Mouse (Mus musculus) ES-Bruce4 (cell line): ENCODE results near the gene Hist2h3c1.

Experiments used
- CTCF ChIP-seq: IDR thresholded peaks from one replicate; pipeline ENCODE4 v1.8.1; 2011; ENCODE audit warnings: low read depth, low read length
- EP300 ChIP-seq: IDR thresholded peaks from 2 replicates; pipeline ENCODE4 v1.6.1; 2011; ENCODE audit warnings: low read depth, low read length; ENCODE audit not compliant: insufficient read depth
- POLR2A ChIP-seq: IDR thresholded peaks from one replicate; pipeline ENCODE4 v1.8.1; 2011; ENCODE audit warnings: low read length; ENCODE audit not compliant: insufficient read depth

DNA sequence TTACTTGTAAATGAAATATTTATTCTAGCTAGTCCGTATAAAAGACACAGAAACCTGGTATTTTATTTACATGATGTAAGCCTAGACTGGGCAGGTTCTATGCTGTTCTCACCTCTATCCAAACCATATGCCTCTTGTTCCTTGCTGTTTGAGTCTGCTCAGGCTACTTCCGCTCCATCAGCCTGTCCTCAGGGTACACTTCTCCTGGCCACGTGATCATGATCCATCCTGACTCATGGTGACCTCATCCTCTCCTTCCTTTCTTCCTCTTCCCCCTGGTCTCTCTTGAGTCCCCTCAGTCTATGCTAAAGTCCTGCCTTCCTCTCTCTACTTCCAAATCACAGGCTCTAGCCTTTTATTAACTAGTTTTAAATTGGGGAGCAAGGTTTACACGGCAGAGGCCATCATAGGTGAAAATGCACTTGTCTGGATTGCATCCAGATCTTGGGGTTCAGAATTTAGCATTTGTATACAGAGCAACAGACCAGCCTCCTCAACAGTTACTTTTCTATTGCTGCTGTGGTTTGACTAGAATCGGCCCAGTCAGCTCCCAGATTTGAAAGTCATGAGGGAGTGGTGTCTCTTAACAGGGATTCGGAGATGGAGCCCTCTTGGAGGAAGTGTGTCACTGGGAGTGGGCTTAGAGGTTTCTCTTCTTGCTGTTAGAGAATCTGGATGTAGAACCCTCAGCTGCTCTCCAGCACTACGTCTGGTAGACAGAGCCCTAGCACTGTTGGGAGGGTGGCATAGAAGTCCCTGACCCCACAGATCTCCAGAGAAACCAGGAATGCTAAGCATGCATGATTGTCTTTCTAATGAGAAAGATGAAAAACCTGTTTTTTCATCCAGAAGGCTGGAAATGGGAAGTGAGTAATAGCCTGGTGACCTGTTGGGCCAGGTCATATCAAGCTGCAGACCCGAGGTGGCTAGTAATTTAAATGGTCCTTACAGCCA lies 19.5 kb upstream of the Hist2h3c1 start:
- no peak for TF ChIP-seq POLR2A
- TF ChIP-seq CTCF: no peak
- no peak for TF ChIP-seq EP300
